Mouse (Mus musculus) neural tube, embryonic 15.5 days (tissue): Measurements from ENCODE around the gene Cacul1. TPM values are rescaled to one million over a fixed set of nuclear protein-coding genes. Genes with fewer than 3 reads are reported as not detected.
A peak's percentile ranks its signal among the peaks of the same experiment; 100 is the strongest.

ENCODE experiments used
- ATAC-seq: fragments of 200-750 bp; cut with Nextera tagmentation; 2 replicates; pipeline ENCODE4 v1.8.0; 2017; ENCODE audit warnings: mild to moderate bottlenecking, moderate TSS enrichment, moderate library complexity; ENCODE audit not compliant: low FRiP score
- H3K27ac ChIP-seq: fragments of 300-500 bp; sonication (generic); replicated peaks from 2 replicates; pipeline ENCODE4 v1.5.1; 2015; ENCODE audit warnings: mild to moderate bottlenecking, inconsistent platforms
- H3K27me3 ChIP-seq: fragments of 300-500 bp; sonication (generic); replicated peaks from 2 replicates; pipeline ENCODE4 v1.6.1; 2015; ENCODE audit warnings: inconsistent platforms
- H3K36me3 ChIP-seq: fragments of 300-500 bp; sonication (generic); 2 replicates; pipeline ENCODE4 v1.6.1; 2015; ENCODE audit warnings: inconsistent platforms
- H3K4me1 ChIP-seq: fragments of 300-500 bp; sonication (generic); 2 replicates; pipeline ENCODE4 v1.6.1; 2015; ENCODE audit warnings: inconsistent platforms
- H3K4me2 ChIP-seq: fragments of 300-500 bp; sonication (generic); 2 replicates; pipeline ENCODE4 v1.6.1; 2015; ENCODE audit warnings: inconsistent platforms, mild to moderate bottlenecking, moderate library complexity
- H3K4me3 ChIP-seq: fragments of 300-500 bp; sonication (generic); replicated peaks from 2 replicates; pipeline ENCODE4 v1.5.1; 2015; ENCODE audit warnings: mild to moderate bottlenecking, inconsistent platforms
- H3K9ac ChIP-seq: fragments of 300-500 bp; sonication (generic); replicated peaks from 2 replicates; pipeline ENCODE4 v1.6.1; 2015; ENCODE audit warnings: mild to moderate bottlenecking, inconsistent platforms
- H3K9me3 ChIP-seq: fragments of 300-500 bp; sonication (generic); replicated peaks from 2 replicates; pipeline ENCODE4 v1.6.1; 2016; ENCODE audit warnings: inconsistent platforms
- WGBS: fragments of 180-500 bp; shearing (Covaris S2); methylation state at CpG from one replicate; pipeline ENCODE4 v1.1.7; 2015; ENCODE audit warnings: mixed read lengths; 5-methylcytosine and 5-hydroxymethylcytosine counted together
- polyA plus RNA-seq: library from polyadenylated mRNA; unstranded; fragments of >200 nt; fragmentation: Nextera tagmentation; extraction: Ambion mirVana; gene quantifications from 2 replicates; pipeline ENCODE4 v1.2.1, GENCODE M21; 2015

Gene Cacul1
- polyA plus RNA-seq, 1 experiment from 2014 or later = 23.5 TPM

DNA sequence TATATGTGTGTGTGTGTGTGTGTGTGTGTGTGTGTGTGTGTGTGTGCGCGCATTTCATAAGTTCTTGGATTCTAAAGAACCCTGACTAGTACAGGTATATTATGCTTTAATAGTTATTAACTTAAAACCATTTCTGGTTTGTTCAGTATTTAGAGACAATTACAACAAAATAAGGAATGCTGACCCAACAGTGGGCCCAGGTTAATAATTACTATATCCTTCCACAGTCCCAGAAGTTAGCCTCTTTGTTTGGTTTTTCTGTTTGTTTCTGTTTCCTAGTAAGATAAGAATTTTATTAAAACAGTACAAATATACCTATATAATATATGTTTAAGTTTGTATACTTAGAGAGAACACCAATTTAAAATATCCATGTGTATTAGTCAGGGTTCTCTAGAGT, 2.4 kb upstream of the Cacul1 start:
- Histone ChIP-seq H3K4me3 (no peak overlapping the region), H3K36me3 (no peaks in the 10 kb centered on the region), H3K27me3 (no peaks in the 10 kb centered on the region), H3K4me2 (no peak overlapping the region), H3K4me1 (peaks cover 20% of the 10 kb centered on the region), H3K9ac (no peak overlapping the region), H3K9me3 (no peaks in the 10 kb centered on the region), H3K27ac (no peak overlapping the region)
- ATAC-seq = no peak
- WGBS = 94% methylated on average over 2 of the region's 2 CpGs

DNA sequence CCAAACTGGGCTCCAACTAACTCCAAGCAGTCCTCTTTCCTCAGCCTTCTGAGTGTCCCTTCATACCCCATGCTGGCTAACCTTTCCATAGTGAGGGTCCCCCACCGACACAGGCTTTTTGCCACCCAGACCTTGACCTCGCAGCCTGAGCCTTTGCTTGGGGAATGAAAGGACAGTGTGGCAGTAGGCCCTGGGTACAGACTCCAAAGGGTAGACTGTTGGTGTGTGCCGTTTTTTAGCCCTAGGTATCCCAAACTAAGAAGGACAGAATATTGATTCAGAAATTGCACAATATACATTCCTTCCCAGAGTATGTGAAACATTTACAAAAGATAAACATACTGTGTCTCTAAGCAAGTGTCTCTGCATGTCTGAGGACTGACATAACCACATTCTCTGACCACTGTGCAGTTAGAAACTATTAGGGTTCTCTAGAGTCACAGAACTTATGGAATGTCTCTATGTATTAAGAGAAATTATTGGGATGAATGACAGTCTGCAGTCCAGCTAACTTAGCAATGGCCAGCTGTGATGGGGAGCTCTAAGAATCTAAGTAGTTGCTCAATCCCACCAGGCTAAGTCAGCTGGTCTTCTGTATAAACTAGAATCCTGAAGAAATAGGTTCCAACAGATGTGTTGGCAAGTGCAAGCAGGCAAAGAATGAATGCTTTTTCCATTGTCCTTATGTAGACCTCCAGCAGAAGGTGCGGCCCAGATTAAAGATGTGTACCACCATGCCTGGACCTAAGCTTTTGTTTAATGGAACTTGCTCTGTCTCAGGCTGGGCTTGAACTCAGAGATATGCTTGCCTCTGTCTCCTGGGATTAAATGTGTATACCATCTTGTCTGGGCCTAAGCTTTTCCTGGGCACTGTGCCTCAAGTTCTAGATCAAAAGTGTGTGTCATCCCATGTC, 809 bp upstream of the Cacul1 start:
- H3K9me3 ChIP-seq = no peaks in the 10 kb centered on the region
- no peaks in the 10 kb centered on the region for H3K36me3 ChIP-seq
- peak overlapping the region; percentile 80 for H3K4me2 ChIP-seq
- H3K27ac ChIP-seq = peak overlapping the region; percentile 92
- WGBS = 36% methylated on average over 4 of the region's 4 CpGs
- peak overlapping the region; percentile 99 for H3K4me3 ChIP-seq
- H3K9ac ChIP-seq = peak overlapping the region; percentile 94
- peak; percentile 65 for ATAC-seq
- H3K27me3 ChIP-seq = no peaks in the 10 kb centered on the region
- peaks cover 28% of the 10 kb centered on the region for H3K4me1 ChIP-seq

DNA sequence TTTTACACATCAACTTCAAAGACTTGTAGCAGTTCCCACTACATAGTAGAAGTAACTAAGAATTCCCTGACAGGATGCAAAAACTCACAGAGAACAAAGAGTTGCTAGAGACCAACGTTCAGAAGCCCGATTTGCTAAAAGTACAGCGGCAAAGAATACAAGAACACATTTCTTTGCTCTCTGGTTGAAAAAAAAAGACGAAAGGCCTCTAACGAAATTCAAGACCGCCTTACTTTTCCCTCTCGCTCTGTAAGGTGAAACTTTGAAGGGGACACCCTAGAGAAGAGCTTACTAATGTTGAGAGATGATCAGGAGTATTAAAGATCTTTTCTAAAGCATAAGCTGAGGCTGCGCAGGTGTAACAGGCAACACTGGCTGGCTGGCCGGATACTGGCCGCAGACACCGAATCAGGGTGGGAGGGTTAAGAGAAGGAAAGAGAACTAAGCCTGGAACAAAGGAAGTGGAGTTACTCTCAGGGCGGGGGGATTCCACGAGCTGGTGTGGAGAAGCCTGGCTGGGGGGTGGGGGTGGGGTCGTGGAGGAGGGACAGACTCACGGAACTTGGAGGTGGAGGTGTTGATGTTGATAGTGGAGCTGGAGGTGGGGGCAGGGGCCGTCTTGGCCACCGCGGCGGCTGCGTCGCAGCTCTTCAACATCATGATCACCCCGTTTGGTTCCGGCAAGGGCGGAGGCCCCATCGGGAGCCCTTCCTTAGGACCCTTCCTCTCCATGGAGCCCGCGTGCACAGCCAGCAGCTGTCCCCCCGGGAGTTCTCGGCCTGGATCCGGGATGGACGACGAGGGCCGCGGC, 849 bp downstream of the Cacul1 start:
- Histone ChIP-seq H3K27ac (peak overlapping the region; percentile 92), H3K27me3 (no peaks in the 10 kb centered on the region), H3K4me1 (peaks cover 42% of the 10 kb centered on the region), H3K4me2 (peak overlapping the region; percentile 80), H3K4me3 (peak overlapping the region; percentile 99), H3K9ac (peak overlapping the region; percentile 94), H3K9me3 (no peaks in the 10 kb centered on the region), H3K36me3 (no peaks in the 10 kb centered on the region)
- under 1% methylated on average over 30 of the region's 34 CpGs for WGBS
- peak; percentile 64 for ATAC-seq

DNA sequence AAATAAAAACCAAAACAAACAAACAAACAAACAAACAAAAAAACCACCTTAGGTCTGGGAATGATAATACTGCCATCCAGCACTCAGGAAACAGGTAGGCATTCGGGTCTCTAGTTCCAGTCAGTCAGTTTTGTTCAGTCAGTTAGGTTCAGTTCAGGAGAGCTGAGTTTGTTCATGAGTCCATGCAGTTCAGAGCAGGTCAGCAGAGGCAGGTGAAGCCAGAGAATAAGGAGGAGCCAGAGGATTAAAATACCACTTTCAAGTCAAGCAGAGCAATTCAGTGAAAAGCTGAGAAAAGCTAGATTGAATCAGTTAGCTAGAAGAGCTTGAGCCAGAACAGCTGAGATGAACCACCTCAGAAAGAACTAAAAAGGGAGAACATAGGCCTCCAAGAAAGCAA, 4.1 kb downstream of the Cacul1 start:
- H3K27ac ChIP-seq = no peak overlapping the region
- no peaks in the 10 kb centered on the region for H3K36me3 ChIP-seq
- ATAC-seq = no peak
- H3K9ac ChIP-seq = no peak overlapping the region
- H3K4me1 ChIP-seq = peaks cover 50% of the 10 kb centered on the region
- H3K27me3 ChIP-seq = no peaks in the 10 kb centered on the region
- WGBS = 92% methylated on average over 1 of the region's 1 CpGs
- no peaks in the 10 kb centered on the region for H3K9me3 ChIP-seq
- no peak overlapping the region; the same call in 1 of the 2 replicates for H3K4me2 ChIP-seq
- H3K4me3 ChIP-seq = no peak overlapping the region

DNA sequence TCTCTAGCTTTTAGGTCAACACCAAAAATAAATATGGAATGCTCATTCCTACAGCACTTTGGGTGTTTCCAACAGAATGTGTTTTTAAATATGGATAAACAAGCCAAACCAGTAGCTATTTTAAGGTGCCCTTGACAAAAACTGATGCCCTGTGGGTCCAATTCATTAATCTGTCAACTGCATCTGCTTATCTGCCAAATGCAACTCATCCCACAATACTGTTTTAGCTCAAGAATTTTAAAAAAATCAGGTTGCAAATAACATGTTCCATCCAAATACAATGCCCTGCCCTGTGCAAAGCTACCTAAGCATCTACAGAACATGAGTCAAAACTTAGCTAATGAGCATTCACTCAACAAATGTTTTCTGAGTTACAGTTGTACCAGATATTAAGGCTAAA, 20.3 kb downstream of the Cacul1 start:
- no peak overlapping the region for H3K4me2 ChIP-seq
- no peak overlapping the region for H3K9ac ChIP-seq
- H3K27me3 ChIP-seq = no peaks in the 10 kb centered on the region
- no peak overlapping the region for H3K4me3 ChIP-seq
- H3K4me1 ChIP-seq = no peaks in the 10 kb centered on the region
- H3K27ac ChIP-seq = no peak overlapping the region
- no peaks in the 10 kb centered on the region for H3K9me3 ChIP-seq
- no peak for ATAC-seq
- H3K36me3 ChIP-seq = peaks cover 8% of the 10 kb centered on the region; the same call in 1 of the 2 replicates

DNA sequence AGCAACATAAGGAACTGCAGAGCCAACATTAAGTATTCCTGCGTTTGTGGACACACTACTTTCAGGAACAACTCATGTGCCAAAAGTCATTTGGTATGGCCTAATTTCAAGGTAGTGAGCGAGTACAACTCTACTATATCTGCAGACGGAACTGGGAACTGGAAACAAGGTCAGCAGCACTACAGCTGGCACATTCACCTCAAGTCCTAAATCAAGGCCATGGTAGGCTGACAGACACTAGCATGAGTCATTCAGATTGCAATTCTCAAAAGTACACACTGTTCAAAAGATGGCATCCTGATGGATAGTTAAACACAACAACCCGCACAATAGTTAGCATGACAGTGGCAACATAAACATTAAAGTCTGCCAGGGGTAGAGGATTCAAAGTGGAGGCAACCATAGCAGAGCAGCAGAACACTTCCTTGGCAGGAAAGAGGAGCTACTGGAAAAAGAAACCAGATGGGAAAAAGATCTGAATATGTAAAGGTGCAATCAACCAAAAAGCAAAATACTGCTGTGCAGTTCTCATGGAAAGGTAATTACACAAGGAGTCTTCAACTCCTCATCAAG, 25.9 kb downstream of the Cacul1 start:
- Histone ChIP-seq H3K36me3 (peaks cover 7% of the 10 kb centered on the region), H3K4me1 (0 out of 2 replicates have a peak, but pooled peaks cover 3% of the 10 kb centered on the region), H3K4me2 (no peak overlapping the region), H3K9me3 (no peaks in the 10 kb centered on the region), H3K4me3 (no peak overlapping the region), H3K27me3 (no peaks in the 10 kb centered on the region), H3K27ac (no peak overlapping the region), H3K9ac (no peak overlapping the region)
- no peak for ATAC-seq
- 73% methylated on average over 4 of the region's 4 CpGs for WGBS

DNA sequence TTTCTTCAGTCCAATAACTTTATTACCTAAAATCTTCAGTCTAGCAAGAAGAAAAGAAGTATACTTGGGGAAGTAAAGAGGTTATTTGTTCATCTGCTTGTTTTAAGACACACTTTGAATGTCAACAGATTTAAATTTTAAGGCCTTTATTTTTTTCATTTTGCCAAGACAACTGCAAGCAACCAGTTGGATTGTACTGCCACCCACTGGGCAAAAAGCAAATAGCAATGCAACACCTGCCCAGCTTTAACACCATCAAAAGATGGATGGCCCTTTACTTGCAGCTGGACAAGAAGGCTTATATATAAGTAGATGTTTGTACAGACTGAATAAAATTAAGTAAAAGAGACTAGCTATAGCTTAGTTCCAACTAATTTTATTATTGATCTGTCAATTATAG, 27.3 kb downstream of the Cacul1 start:
- Histone ChIP-seq H3K9ac (no peak overlapping the region), H3K4me3 (no peak overlapping the region), H3K27ac (no peak overlapping the region), H3K4me1 (0 out of 2 replicates have a peak, but pooled peaks cover 3% of the 10 kb centered on the region), H3K9me3 (no peaks in the 10 kb centered on the region), H3K36me3 (peaks cover 7% of the 10 kb centered on the region), H3K27me3 (no peaks in the 10 kb centered on the region), H3K4me2 (no peak overlapping the region)
- no peak for ATAC-seq

DNA sequence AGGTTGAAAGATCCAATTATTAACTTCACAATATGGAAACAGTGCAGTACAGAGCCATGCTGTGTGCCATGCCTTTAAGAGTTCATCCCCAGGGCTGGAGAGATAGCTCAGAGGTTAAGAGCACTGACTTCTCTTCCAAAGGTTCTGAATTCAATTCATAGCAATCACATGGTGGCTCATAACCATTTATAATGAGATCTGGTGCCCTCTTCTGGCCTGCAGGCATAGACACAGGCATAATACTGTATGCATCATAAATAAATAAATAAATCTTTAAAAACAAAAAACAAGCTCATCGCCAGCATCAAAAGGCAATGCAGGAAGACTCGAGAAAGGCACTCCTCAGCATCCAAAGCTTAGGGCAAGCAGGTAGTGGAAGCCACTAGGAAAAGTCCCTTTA, 37.5 kb downstream of the Cacul1 start:
- H3K9ac ChIP-seq = no peak overlapping the region
- 89% methylated on average over 2 of the region's 2 CpGs for WGBS

DNA sequence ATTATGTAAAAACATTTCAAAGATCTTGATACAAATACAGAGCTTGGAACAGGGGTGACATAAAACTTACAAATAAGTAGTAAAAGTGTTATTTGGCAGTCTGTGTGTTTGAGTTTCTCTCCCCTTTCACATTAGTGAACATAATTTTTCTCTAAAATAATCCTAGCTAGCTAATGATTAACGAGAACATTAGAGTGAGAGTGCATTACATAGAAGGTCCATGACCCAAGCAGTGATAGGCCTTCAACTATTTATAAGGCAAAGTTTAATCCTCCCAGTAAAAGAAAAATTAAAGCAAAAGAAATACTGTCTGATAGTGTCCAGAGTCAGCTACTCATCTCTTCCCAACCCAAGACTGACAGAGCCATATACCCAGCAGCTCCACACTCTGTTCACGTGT, 48.9 kb downstream of the Cacul1 start:
- Histone ChIP-seq H3K9ac (no peak overlapping the region), H3K4me1 (no peaks in the 10 kb centered on the region), H3K4me3 (no peak overlapping the region), H3K27me3 (no peaks in the 10 kb centered on the region), H3K4me2 (no peak overlapping the region), H3K9me3 (no peaks in the 10 kb centered on the region), H3K36me3 (peaks cover 14% of the 10 kb centered on the region; the same call in 1 of the 2 replicates), H3K27ac (no peak overlapping the region)
- WGBS = 99% methylated on average over 2 of the region's 2 CpGs
- ATAC-seq = no peak

More for the DNA sequence above, 37.5 kb downstream of the Cacul1 start:
- H3K36me3 ChIP-seq = peaks cover 9% of the 10 kb centered on the region; the same call in 1 of the 2 replicates
- no peak overlapping the region for H3K27ac ChIP-seq
- ATAC-seq = no peak
- no peaks in the 10 kb centered on the region for H3K27me3 ChIP-seq
- H3K4me3 ChIP-seq = no peak overlapping the region
- no peaks in the 10 kb centered on the region for H3K9me3 ChIP-seq
- no peaks in the 10 kb centered on the region for H3K4me1 ChIP-seq
- H3K4me2 ChIP-seq = no peak overlapping the region

DNA sequence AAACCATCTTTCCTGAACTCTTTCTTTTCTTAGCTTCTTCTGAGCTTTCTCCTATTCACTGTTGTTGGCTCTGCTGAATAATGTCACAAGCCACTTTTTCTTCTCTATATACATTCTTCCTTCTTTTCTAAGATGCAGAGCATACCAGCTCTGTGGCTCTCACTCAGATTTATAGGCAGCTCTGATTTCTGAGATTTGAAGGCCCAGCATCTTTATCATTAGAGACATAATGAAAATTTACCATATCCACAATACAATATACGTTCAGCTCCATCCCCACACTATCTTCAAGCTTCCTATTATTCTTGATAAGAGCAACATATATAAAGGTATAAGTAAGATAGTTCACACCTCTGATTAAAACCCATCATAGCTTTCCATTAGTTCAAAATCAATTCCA, 50.7 kb downstream of the Cacul1 start:
- H3K4me1 ChIP-seq = no peaks in the 10 kb centered on the region
- no peaks in the 10 kb centered on the region for H3K9me3 ChIP-seq
- WGBS = 92% methylated on average over 1 of the region's 1 CpGs
- H3K36me3 ChIP-seq = peaks cover 13% of the 10 kb centered on the region; the same call in 1 of the 2 replicates
- no peak overlapping the region for H3K4me2 ChIP-seq
- no peak overlapping the region for H3K9ac ChIP-seq
- no peak for ATAC-seq
- H3K4me3 ChIP-seq = no peak overlapping the region
- no peak overlapping the region for H3K27ac ChIP-seq
- H3K27me3 ChIP-seq = no peaks in the 10 kb centered on the region

DNA sequence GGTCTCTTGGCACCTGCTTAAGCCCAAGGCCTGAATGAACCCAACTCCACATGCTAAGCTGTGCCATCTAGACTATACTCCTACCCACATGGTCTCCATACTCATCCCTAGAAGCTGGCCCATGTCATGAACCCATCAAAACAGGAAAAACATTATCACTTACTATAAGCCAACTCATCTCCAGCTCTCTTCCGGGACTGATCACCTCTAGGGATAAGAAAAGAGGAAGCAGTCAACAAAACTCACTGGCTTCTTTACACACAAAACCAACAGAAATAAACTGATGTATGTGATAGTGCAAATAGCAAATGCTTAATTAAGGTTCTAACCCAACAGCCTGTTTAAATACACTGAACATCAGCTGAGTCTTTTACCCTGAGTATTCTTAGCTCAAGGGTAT, 51.5 kb downstream of the Cacul1 start:
- Histone ChIP-seq H3K4me1 (no peaks in the 10 kb centered on the region), H3K9me3 (no peaks in the 10 kb centered on the region), H3K4me2 (no peak overlapping the region), H3K4me3 (no peak overlapping the region), H3K36me3 (peaks cover 9% of the 10 kb centered on the region; the same call in 1 of the 2 replicates), H3K27ac (no peak overlapping the region), H3K27me3 (no peaks in the 10 kb centered on the region), H3K9ac (no peak overlapping the region)
- 96% methylated on average over 1 of the region's 1 CpGs for WGBS
- ATAC-seq = no peak
